Mouse (Mus musculus) activated CD4-positive, CD25-positive, alpha-beta regulatory T cell, adult 4 months (primary cell): ENCODE data around the gene Sptbn1. TPM values are rescaled to one million over a fixed set of nuclear protein-coding genes. Genes with fewer than 3 reads are reported as not detected.
A peak's percentile ranks its signal among the peaks of the same experiment; 100 is the strongest.

Experiments used
- ATAC-seq: one replicate; pipeline ENCODE4 v1.8.0; 2017
- polyA plus RNA-seq, 2 experiments: library from polyadenylated mRNA; unstranded; fragments of 100-300 nt; shearing (Covaris generic); gene quantifications; one replicate each; pipeline ENCODE4 v1.2.1; 2017

The Sptbn1 gene
- polyA plus RNA-seq, 2 experiments from 2014 or later: 96.3 to 98.1 TPM

- no peak for ATAC-seq
Observed at GRCm38 (mm10) chr11:30211141-30211540, 56.8 kb downstream of the Sptbn1 start.

DNA sequence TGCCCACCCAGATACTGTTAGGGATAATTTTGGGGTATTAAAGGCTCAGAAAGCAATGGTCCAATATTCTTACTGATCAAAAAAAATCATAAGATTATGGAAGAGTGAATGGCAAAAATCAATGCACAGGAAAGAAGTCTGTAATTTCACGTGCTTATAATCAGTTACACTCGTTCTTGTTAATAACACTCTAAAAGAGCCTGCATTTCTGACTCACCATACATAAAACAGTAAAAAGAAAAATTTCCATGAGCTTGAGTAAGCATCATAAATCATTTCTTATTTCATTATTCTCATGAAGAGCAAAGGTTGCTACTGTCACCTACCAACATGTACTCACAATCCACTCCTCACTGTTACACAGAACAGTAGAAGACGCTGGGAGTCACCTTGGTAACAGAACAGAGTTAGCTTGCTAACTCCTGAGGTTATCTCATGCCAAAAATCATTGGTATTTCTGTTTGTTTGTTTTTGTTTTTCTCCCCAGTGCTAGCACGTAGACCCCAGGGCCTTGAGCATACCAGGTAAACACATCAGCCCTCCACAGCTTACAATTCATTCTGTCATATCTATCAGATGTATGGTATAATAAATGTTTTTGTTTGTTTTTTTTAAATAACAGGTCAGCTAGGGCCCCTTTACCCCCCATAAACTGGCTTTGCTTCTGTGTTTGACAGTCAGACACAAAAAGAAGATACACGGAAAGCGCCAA, 57.7 kb downstream of the Sptbn1 start:
- ATAC-seq: no peak

- no peak for ATAC-seq
Observed at GRCm38 (mm10) chr11:30209495-30209894, 58.5 kb downstream of the Sptbn1 start.

DNA sequence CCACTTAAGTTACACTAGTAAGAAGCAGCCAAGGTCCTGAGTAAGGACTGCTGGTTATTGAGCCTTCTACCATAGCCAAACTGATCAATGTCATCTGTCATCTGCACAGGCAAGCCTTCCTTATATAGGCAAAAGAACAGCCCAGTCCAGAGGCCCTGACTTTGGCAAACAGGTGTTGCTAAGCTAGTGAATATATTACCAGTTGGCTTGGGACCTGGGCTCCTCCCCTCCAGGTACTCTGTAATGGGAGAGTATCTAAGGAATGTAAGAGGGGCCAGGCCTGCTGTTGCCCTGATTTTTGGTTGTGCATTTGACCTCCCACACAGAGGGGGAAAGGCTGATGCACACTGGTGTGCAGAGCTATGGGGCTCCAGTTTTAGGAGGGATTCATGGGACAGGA, 63.6 kb downstream of the Sptbn1 start:
- ATAC-seq: no peak

- no peak for ATAC-seq
Observed at GRCm38 (mm10) chr11:30200391-30200790, 67.6 kb downstream of the Sptbn1 start.

- ATAC-seq: peak; percentile 88
Observed at GRCm38 (mm10) chr11:30198091-30198675, 69.8 kb downstream of the Sptbn1 start.

GRCm38 (mm10) chr11:30197564-30198090, 70.3 kb downstream of the Sptbn1 start:
- ATAC-seq: peak; percentile 3

- ATAC-seq: no peak
Observed at GRCm38 (mm10) chr11:30196368-30197070, 71.5 kb downstream of the Sptbn1 start.

DNA sequence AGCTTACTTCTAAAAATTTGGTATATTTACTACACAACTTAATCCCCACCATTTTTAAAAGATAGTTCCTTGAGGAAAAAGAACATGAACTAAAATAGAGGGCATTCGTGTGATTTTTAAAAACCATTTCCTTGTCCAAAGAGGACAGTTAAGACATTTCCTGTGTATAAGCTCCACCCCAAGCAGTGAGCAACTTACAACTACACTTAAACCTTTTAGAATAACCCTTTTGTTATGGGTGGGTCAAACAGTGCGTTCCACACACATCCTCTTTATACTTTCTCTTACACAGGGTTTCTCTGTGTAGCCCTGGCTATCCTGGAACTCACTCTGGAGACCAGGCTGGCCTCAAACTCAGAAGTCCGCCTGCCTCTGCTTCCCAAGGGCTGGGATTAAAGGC, 72.2 kb downstream of the Sptbn1 start:
- peak; percentile 9 for ATAC-seq

DNA sequence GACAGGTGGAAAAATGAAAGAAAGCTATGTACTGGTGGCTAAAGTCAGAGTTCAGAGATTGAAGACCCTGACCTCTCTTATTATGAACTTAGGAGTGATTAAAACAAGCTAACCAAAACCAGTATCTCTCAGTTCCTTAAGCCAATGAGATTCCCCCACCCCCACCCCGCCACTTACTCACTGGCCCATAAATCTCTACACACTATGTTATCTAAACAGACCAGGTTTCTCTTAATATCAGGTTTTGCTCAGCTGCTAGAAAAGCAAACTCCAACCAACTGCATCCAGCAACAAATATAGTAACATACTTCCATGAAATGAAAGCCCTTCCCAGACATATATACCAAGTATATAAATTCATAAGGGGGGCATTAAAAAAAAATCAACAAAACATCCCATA, 73.2 kb downstream of the Sptbn1 start:
- ATAC-seq: no peak

- no peak for ATAC-seq
Observed at GRCm38 (mm10) chr11:30190959-30191358, 77.0 kb downstream of the Sptbn1 start.

DNA sequence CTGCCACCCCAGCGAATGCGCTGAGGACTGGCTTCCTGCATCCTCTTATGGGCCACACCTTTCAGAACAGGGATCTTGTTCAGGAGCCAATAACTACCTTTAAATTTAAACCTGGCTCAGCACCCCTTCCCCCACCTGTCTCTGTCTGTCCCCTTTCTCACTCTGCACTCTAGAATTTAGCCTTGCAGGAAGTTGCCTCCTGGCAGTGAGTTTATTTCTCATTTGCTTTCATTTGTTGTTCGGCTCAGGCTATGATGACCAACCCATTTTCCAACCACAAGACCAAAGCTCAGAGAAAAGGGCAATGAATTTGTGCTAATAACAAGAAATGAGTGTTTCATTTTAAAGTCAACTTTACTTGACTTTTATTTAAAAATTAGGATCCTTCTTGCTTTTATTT, 77.9 kb downstream of the Sptbn1 start:
- peak; percentile 41 for ATAC-seq

- peak; percentile 6 for ATAC-seq
Observed at GRCm38 (mm10) chr11:30186902-30187470, 81.0 kb downstream of the Sptbn1 start.

- ATAC-seq: no peak
Observed at GRCm38 (mm10) chr11:30184527-30184926, 83.4 kb downstream of the Sptbn1 start.

DNA sequence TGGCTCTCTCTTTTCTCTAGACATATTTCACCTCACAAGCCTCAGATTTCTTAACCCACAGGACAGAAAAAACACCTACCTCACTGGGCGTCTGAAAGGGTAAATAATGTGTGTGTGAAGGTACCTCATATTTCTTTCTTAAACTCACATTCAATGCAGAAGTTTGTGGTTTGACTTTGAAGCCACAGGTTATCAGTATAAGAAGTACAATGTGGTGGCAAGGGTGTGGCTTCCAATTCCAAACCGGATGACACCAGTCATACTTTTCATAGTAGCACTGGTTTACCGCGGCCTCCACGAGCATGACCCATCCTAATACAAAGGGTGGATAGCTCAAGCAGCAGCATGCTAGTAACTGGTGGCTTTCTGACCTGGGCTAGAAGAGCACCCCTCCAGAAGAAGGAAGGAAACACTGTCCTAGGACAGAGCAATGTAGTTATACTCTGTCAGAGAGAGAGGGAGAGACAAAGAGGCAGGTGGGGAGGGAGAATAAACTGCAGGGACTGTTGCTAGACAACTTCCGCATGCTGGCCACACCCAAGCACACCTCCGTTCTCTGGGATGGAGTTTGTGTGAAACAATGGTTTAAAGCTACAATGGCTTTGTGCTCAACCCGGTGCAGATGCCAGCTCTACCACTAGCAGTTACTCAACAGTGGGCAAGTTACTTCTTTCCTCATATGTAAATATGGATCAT, 85.1 kb downstream of the Sptbn1 start:
- peak; percentile 82 for ATAC-seq

- ATAC-seq: no peak
Observed at GRCm38 (mm10) chr11:30178193-30178592, 89.8 kb downstream of the Sptbn1 start.

DNA sequence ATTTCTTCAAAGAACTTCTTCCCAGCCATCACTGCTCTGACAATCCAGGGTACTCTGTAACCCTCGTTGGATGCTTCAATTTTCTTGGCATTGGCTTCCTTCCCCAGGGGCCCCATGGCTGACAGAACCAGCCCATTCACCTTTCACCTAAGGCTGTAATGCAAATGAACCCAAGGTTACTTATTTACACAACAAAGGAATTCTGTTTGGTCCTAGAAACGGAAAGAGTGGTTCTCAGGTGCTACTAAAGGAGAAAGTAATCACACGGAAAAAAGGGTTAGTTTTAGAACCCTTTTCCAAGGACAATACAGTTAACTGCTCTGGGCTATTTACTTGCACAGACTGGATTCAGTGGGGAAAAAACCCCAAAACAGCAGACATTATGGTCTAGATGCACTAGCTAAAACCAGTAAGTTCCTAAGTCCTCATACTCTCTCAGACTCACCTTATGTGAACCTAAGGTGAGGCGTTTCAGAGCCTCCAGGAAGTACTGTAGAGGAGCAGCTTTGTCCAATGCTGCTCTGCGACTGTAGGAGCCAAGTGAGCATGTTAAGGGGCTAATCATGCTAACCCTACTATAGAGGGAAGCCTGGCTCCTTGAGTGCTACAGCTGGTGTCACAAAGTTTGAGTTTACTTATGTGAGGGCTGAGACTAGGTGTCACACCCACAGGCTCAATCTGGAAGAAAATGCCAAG, 90.7 kb downstream of the Sptbn1 start:
- no peak for ATAC-seq

- ATAC-seq: no peak
Observed at GRCm38 (mm10) chr11:30176111-30176510, 91.9 kb downstream of the Sptbn1 start.

DNA sequence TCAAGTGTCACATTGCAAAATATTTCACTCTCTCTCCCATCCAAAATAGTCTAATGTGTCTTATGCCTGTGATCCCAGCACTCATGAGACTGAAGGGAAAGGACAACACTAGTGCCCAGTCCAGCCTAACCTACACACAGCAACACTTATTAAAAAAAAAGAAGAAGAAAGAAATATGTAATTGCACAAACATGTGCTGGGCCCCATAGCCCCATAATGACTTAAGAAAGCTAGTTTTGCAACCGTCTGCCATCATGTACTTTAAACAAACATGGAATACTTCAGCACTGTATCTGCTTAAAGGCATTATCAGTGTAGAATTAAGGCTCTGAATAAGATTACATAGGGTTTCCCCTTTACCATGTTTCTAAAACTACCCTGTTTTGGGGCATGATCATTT, 92.4 kb downstream of the Sptbn1 start:
- no peak for ATAC-seq

GRCm38 (mm10) chr11:30171586-30172178, 96.3 kb downstream of the Sptbn1 start:
- no peak for ATAC-seq

GRCm38 (mm10) chr11:30171184-30171583, 96.8 kb downstream of the Sptbn1 start:
- ATAC-seq: no peak

- no peak for ATAC-seq
Observed at GRCm38 (mm10) chr11:30166551-30166922, 101.4 kb downstream of the Sptbn1 start.
